Mouse (Mus musculus) megakaryocyte progenitor cell, adult 5-6 weeks (primary cell): ENCODE data around the gene Igsf8. TPM values are rescaled to one million over a fixed set of nuclear protein-coding genes. Genes with fewer than 3 reads are reported as not detected.

Source experiments
- ATAC-seq: replicated peaks from 2 replicates; pipeline ENCODE4 v1.8.0; 2016; ENCODE audit warnings: mild to moderate bottlenecking, moderate TSS enrichment, inconsistent platforms; ENCODE audit not compliant: poor library complexity
- total RNA-seq, 2 experiments: library from RNA; stranded (forward) in 1 of 2; stranded (reverse) in 1 of 2; fragments of 157-497, 149-512 nt in 1 of 2; fragments of 200-1000 nt in 1 of 2; gene quantifications; 2 replicates each; pipeline versions ENCODE4 v1.2.3 to v1.2.4; 2015 to 2017

Igsf8 gene
- total RNA-seq, 2 experiments from 2014 or later = 28.8 to 30.6 TPM

GRCm38 (mm10) chr1:172271765-172272164 is 10.3 kb downstream of the Igsf8 start:
- ATAC-seq = no peak

DNA sequence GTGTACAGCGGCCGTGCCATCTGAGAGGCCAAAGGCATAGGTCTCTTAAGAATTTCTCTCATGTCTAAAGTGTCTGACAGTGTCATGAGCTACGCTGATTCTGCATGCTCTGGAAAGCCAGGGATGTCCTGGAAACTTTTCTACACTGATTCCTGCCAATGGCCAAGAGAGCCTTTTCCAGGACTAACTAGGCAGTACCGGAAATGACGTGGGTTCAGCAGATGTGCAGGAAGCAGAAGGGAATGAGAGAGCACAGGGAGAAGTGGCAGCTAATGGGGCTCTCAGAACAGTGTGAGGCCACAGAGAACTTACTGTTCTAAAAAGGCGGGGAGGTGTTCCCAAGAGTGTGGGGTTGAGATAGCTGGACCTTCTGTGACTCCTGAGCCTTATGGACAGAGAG is 11.9 kb downstream of the Igsf8 start:
- ATAC-seq = no peak

GRCm38 (mm10) chr1:172274116-172274515 is 12.7 kb downstream of the Igsf8 start:
- no peak for ATAC-seq

DNA sequence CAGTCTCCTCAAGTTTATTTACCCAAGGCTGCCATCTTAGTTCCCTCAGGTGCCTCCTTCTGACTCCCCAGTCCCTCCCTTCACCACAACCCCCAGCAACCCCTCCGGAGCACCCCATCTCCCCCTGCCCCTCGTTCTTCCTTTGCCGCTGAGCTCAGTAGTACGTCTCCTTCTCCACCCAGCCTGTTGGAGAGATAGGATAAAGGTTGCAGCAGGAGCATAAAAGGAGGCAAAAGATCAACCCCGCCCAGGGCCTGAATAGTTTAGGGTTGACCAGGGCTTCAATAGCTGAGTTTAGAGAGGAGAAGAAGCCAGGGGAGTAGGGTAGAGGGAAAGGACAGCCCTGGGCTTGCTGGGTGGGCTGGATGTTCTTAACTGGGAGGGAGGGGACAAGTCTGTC is 13.1 kb downstream of the Igsf8 start:
- ATAC-seq = no peak

DNA sequence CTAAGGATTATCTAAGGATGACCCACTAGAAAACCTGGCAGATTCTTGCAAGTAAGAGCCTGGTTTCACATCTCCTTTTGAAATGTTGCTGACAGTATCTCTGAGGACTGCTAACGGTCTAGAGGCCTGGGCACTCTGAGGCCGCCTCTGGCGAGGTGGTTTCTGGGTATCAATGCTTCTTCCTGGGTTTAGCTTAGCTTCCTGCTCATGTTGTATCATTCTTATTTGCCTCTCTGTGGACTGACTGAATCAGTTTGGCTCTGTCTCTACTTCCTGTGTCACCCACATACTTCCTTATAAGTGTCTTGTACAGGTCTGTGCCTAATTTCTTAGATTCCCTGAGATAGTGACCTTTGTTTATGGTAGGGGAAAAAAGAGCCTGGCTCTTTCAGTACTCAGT is 15.7 kb downstream of the Igsf8 start:
- peak; percentile 88 for ATAC-seq

GRCm38 (mm10) chr1:172278328-172278727 is 16.9 kb downstream of the Igsf8 start:
- ATAC-seq = no peak

- no peak for ATAC-seq
Measured at GRCm38 (mm10) chr1:172279768-172280509, 18.5 kb downstream of the Igsf8 start.

DNA sequence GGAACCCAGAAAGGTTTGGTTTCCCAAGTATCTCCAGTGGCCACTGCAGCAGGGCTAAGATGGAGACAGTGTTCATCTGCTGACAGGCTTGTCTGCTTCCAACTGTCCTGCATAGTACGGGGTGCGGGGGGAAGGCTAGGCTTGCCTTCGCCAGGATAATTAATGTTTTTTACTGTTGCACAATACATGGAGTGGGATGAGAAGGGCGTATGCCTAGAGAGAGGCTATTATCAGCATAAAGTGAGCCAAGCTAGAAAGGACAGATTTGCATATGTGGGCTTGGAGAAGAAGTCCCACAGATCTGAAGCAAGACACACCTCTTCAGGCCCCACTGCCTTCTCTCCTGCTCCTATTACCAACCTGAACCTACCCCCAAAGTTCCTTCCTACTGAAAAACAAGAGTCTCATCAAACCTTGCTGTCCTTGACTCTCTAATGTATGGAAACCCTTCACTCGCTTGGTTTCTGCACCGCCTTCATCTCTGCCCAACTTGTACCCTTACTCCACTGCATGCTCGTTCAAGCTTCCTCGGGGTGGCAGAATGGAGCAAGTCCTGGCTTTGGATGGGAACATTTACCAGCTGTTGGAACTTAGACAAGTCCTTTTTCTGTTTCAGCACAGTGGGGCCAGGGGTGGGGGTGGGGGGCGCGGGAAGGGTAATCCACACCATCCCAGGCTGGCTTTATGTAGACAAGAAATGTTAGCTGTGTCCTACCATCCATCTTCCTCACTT is 20.2 kb downstream of the Igsf8 start:
- ATAC-seq = no peak

DNA sequence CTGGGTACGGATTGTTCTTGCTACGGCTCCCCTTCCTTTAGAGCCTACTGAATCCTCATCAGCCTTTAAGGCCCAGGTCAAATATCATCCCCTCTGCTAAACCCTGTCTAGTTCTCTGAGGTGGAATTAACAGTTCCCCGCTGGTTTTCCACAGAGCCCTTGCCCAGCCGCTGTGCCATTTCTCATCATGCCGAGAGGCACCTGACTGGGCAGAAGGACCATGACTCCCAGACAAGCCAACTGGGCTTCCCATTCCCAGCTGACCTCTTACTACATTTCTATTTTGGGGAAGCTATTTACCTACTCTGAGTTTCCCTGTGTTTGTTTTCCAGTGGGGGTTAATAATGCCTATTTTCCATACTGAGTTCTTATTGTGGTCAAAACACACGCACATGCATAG is 21.6 kb downstream of the Igsf8 start:
- no peak for ATAC-seq

DNA sequence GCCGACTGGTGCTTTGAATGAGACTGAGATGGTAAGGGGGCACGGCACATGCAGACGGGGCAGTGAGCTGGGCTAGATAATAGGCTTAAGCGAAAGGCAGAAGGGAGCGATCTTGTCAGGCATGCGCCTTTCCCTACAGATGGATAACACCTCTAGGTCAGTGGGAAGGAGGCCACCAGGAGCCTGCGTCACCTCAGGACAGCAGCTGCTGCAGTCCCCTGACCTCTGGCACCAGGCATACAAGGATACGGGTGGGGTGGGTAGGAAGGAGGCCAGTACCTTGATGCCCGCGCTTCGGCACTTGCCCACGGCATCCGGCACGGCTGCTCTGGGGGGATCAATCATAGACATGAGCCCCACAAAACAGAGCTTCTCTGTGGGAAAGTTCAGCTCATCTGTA is 22.8 kb downstream of the Igsf8 start:
- ATAC-seq = no peak

DNA sequence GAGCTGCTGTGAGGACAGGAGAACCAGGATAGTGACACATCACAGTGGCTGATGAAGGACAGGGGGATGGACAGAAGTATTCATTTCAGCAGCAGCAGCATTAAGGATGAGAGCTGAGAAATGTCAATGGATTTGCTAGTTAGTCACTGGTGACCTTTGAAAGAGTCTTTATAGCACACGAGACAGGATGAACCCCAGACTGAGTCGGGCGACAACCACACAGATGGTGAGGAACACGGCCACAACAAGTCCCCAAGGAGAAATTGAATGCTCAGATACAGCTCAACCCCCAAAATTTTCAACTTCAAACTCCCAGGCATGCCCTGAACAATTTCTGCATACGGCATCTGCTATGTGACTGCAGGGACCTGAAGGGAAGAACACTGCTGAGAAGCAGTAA is 25.3 kb downstream of the Igsf8 start:
- no peak for ATAC-seq

- ATAC-seq = no peak
Measured at GRCm38 (mm10) chr1:172288900-172289616, 27.6 kb downstream of the Igsf8 start.

GRCm38 (mm10) chr1:172289617-172289946 is 28.1 kb downstream of the Igsf8 start:
- ATAC-seq = no peak

DNA sequence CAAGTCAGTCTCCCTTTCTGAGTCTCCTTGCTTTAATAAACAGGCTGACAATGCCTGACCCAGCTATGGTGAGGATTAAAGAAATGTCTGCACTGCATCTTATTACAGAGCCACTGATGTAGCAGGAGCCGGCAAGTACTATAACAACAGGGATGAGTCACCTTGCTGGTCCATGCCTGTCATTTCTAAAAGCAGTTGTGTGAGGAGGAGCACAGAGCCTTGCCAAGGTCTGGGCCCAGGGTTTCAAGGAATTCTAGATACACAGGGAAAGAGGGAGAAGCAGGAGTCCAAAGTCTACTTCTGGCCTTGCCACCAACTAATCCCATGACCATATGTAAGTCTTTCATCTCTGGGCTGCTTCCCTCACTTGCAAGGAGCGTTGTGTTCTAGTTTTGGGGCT is 31.4 kb downstream of the Igsf8 start:
- no peak for ATAC-seq

DNA sequence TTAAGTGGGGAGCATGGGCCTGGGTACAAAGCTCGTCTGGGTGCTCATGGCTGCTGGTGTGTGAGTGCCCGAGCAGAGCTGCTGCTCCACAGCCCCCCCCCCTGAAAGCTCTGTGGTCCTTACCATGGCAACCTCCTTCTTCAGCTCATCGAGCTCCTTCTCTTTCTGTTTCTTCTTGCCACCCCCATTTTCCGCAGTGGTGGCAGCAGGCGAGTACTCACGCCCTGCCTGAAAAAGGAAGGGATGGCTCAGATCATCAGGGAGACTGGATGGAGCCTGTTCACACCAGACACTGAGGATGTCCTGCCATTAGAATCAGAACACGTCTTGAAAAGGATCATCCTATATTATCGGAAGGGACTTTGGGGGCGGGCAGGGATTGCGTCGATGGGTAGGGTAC is 32.0 kb downstream of the Igsf8 start:
- no peak for ATAC-seq

DNA sequence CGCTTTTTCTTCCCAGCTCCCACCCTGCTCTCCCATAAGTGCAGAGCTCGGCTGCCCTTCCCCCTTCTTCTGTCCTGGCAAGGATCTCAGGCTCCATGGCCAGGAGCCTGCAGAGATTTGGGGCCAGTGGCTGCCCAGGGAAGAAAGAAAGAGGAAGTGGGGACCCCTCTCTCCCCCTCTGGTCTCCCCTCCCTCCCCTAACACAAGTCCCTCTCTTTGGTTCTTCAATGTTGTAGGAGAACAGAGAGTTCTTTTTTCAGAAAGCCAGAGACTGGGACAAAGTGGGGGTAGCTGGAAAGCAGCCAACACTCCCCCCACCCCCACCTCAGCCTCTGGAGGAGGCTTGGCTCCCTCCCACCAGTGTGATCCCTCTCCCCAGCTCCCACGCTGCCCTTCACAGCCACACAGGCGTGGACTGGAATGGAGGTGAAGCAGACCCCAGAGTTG is 34.3 kb downstream of the Igsf8 start:
- ATAC-seq = 0 out of 2 replicates have a peak, but pooled peaks have one; percentile 26

- no peak for ATAC-seq
Measured at GRCm38 (mm10) chr1:172296816-172297510, 35.5 kb downstream of the Igsf8 start.

GRCm38 (mm10) chr1:172297611-172298537 is 36.4 kb downstream of the Igsf8 start, which contains the start of gene Atp1a2:
Gene Atp1a2 (minus strand): TSS chr1:172298064.
- ATAC-seq = no peak

GRCm38 (mm10) chr1:172299528-172299927 is 38.1 kb downstream of the Igsf8 start:
- ATAC-seq = no peak

DNA sequence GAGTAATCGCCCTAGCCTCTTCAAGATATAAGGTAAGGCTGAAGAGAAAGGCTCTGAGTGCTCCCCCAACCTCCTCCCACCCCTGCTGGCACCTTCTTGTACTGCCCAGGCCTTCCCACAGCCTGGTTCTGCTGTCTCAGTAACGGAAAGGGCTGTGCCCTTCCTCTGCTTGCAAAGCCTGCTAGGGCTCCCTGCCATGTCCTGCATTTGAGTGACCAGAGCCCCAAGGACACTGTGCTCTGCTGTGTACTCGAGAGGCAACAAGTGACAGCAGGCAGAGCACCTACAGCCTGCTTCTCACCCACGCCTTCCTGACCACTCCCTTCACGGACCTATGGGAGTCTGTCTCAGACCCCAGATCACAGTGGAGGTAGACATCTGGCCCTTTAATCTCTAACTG is 38.8 kb downstream of the Igsf8 start:
- ATAC-seq = no peak
